Mouse (Mus musculus): ENCODE results near the gene Stx2.
A peak's percentile ranks its signal among the peaks of the same experiment; 100 is the strongest.
"Not testable (repeated sequence)": the region's sequence is repeated elsewhere in the genome, so short reads cannot be mapped to it uniquely, and the experiment has no call there.

Gene Stx2

DNA sequence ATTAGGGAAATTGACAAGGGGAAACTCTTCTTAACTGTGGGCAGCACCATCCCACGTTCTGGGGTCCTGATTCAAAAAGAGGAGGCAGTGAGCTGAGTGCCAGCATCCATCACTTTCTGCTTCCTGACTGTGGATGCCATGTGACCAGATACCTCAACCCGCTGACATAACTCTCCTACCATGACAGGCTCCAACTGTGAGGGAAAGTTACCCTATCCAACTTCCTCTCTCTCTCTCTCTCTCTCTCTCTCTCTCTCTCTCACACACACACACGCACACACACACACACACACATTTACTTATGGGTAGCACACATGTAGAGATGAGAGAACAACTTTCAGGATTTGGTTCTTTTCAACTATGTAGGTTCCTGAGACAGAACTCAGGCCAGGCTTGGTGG lies 1.2 kb upstream of the Stx2 start:
- no peak for DNase-seq (ENCODE audit: low read depth)

DNA sequence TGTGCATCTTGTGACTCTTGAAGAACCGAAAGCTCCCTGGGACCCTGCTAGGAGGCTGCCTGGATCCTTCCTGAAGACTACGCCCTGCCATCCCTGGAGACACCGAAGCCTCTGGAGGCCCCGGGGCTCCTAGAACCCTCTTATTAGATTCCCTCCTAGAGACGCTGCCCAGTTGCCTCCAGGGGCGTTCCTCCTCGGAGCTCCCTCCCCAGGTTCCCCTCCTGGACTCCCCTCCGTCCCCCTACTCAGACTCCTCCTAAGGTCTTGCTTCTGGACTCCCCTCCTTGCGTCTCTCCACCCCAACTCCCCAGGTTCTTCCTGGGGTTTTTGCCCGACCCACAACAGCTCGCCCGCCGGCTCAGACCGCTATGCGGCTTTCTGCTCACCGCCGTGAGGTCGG lies 366 bp downstream of the Stx2 start:
- no peak for DNase-seq (ENCODE audit: low read depth)

DNA sequence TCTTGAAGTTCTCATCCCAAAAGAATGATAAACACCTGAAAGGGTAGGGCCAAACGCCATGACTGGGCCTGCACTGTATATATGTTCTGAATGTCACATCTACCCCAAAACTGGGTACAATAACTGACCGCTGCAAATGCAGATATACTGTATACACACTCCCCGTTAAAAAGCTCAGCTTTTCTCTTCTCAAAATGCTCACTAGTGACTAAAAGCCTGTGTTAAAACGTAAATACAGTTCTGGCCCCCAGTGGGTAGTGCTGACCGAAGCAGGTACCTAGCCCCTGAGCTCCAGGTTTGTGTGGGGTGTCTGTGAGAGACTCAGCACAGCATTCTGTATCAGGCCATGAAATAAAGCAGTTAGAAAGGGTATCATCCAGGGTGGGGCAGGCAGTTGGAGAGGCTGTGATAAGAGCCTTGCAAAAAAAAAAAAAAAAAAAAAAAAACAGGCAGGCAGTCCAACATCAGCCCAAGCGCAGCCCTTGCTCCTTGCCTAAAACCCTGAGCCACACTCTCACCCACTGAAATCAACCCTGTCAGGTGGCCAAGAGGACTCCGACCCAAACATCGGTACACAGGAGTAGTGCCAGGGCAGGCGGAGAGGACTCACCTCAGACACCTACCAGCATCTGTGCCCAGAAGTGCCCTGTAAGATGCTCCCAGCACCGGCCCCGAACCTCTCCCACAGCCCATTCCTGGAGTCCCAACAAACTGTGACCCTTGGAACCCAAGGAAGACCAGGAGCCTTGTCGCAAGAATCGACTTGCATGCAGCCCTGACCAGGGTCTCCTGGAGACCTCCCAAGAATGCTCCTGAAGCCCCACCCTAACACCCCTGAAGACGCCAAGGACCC lies 1.0 kb downstream of the Stx2 start:
- DNase-seq (ENCODE audit: low read depth), result no peak

DNA sequence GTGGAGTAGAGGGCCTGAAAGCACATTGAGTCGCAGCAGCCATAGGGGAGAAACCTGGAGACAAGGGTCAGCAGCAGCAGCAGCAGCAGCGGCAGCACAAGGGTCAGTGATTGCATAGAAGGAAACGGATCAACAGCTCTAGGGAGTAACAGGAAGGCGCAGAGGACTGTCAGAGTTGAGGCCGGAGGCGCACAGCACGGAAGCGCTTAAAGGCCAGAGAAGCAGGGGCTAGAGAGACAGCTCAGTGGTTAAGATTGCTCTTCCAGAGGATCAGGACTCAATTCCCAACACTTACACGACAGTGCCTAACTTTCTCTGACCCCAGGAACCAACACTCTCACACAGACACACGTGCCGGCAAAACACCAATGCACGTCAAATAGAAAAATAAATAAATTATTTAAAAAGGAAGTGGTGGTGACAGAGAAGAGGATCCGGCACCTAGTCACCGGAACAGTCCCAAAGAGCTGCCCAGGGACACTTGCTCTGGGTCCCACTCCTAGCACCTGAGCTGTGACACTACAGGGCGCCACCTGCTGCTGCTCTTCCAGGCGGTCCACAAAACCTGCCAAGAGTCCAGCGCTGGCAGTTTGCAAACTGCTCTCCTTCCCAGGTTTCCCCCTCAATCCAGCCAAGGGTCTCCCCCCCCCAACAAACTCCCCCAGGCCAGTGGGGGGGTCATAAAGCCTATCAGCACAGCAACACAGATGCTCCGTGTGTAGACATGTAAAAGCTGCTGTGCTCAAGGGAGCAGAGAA lies 2.2 kb downstream of the Stx2 start:
- no peak for DNase-seq (ENCODE audit: low read depth)

DNA sequence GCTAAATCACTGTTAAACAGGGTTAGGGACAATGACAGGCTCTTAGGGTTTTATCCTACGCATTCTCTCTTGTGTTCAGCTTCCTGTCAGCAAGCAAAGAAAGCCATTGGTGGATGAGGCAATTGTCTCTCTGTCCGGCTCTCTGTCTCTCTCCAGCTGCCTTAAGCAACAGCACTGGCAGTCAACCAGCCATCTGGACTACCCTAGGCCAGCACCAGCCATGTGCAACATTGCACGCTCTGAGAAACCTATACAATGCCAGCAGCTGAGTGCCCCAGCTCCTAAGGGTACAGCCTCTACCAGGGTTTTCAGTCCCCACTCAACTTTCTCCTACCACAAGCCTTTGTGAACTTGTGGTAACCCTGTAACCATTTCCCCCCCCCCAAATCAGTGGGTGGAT lies 3.0 kb downstream of the Stx2 start:
- no peak for DNase-seq (ENCODE audit: low read depth)

DNA sequence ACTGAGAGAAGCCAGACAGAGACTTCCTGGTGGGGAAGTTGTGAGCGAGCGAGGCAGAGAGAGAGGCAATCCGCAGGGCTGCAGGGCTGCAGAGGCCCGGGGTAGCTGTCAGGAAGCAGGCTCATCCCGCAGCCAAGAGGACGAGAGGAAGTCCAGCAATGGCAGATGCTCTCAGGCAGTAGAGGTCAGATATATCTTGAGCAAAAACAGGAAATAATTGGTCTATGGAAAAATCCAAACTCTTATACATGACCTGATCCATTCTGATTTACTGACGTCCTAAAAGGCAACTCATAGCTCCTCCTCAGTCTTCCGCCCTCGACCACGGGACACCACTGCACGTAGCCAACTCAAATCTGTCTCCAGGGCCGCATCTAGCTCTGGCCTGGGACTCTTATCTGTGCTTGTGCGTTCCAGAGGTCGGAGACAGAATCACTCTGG lies 5.8 kb downstream of the Stx2 start:
- DNase-seq (ENCODE audit: low read depth), result no peak

DNA sequence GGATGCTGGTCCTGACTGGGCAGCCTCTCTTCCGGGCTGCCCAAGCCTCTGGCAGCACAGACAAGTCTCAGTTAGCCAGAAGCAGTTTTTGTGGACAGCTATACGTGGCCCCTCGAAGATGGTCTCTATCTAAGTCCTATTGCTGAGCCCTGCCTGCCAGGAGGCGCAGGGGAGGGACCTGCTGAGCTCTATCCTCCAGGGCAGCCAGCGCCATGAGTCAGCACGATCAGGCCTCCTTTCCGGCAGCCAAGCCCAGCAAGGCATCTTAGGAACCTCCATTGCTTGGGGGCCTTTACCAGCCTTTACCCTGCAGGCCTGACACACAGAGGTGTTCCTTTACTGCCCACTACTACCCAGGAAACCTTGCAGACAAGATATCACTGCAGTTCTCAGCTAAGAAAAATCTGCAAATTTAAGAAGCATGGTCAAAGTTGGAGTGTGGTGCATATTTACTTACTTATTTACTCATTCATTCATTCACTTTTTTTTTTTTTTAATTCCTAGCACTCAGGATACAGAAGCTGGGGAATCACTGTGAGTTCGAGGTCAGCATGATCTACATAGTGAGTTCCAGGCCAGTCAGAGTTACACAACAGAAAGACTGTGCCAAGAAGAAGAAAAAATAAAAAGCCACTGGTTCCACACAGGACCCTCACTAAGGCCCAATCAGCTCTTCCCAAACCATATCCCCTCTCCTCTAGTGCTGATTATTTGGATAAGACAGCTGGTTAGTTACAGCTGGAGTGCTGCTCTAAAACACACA lies 7.5 kb downstream of the Stx2 start:
- no peak for DNase-seq (ENCODE audit: low read depth)

DNA sequence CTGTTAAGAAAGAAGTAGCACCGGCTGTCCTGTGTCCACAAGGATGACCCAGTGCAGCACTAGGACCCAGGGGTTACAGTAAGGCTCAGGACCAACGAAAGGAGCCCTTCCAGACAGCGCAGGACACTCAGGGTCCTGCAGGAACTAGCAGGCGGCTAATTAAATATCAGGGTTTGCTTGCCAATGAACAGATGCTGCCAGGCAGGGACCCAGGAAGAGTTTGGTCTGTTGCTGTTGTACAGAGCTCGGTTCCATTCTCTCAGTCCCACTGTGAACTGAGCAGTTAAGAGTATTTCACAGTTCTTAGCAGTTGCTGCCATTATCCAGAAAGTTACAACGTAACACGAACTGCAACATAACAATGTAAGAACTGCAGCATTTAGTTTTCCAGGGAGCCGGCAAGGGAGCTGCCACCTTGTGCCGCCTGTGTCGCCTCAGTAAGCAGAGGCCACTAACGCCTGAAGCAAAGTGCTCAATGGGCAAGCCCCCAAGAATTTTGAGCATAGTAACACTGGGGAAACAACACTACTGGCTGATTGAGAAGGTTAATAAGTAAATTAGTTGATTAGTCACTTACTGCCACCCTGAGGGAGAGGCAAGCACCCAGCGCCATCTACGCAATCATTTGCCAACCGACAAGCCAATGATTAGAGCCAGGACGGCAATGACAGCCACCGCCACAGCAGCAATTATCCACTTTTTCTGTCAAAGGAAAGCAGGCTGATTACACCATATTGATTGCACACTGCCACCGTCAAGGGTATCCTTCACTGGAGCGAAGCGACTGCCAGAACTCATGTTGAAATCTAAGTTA lies 21.0 kb downstream of the Stx2 start:
- DNase-seq (ENCODE audit: low read depth), result no peak

DNA sequence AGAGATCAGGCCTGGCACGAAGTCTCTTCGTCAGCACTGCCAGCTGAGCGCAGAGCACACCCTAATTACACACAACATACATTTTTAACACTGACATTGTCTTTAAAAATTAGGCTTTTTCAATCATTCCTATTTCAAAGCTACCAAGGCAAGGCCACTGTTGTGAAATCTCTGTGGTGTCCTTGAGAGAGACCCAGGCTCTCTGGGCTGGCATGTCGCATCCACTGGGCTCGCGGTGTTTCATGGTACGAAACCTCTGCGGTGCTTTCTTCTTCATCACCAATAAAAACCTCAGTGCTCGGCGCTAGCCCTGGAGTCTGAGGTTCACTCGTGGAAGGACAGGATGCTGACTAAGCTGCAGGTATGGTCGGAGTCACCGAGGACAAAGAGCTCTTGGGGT lies 22.4 kb downstream of the Stx2 start:
- DNase-seq (ENCODE audit: low read depth), result no peak

DNA sequence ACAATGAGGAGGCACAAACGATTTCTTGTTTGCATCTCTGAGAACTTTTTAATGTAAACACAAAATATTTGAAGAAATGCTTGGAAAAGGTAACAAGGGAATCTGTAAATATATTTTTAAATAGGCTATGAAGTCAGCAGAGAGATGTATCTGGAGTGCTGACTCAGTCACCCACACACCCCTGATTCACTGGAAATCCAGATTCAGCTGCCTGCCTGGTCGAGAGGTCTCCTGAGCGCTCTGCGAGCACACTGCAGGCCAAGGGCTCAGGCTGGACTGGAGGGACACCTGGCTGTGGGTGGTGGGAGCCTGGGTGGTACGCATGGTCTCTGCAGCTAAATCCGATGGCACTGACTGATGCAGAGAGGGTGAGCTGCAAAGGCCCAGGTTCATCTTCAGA lies 23.8 kb downstream of the Stx2 start:
- no peak for DNase-seq (ENCODE audit: low read depth)

DNA sequence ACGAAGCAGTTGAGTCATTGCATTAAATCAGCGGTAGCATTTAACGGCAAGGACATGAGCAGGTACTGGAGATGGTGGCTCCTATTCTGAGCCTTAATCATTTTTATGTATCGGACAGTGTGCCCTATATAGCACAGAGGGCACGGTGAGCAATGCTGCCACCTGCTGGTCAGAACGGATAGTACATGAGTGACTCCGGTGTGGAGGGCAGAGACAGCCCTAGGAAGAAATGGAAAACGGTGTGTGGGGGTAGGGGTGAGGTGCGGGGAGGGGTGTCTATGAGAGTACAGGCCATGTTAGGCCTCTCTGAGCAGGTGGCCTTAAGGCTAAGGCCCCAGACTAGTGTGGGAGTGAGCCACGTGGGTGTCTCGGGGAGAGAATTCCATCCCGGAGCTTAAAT lies 26.8 kb downstream of the Stx2 start:
- no peak for DNase-seq (ENCODE audit: low read depth)

DNA sequence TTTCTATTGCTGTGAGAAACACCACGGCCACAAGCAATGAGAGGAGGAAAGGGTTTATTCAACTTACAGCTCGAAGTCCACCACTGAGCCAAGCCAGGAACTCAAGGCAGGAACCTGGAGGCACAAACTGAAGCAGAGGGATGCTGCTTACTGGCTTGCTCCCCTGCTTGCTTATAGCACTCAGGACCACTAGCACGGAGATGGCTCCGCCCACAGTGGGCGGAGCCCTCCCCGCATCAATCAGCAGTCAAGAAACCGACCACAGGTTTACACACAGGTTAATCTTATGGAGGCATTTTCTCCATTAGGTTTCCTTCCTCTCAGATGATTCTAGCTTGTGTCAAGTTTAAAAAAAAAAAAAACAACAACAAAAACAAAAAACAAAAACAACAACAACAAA lies 27.5 kb downstream of the Stx2 start:
- no peak for DNase-seq (ENCODE audit: low read depth)

DNA sequence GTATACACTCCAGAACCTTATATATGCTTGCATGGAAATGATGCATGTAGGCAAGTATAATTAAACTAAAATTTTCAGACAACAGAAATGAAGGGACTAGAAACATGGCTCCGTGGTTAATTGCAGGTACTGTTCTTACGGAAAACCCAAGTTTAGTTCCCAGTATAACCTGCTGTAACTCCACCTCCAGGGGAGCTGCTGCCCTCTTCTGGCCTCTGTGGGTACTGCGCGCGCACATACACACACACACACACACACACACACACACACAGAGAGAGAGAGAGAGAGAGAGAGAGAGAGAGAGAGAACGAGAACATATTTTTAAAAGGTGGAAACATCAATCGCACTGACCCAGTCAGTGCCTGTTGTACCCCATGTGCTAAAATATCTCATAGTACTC lies 29.4 kb downstream of the Stx2 start:
- no peak for DNase-seq (ENCODE audit: low read depth)

DNA sequence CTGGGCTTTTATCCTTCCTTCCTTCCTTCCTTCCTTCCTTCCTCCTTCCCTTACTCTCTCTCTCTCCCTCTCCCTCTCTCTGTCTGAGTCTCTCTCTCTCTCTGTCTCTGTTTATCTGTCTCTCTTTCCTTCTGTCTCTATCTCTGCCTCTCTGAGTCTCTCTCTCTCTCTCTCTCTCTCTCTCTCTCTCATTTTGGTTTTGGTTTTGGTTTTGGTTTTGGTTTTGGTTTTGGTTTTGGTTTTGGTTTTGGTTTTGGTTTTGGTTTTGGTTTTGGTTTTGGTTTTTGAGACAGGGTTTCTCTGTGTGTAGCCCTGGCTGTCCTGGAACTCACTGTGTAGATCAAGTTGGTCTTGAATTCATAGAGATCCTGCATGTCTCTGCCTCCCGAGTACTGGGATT lies 30.9 kb downstream of the Stx2 start:
- DNase-seq (ENCODE audit: low read depth), result not testable (repeated sequence)

DNA sequence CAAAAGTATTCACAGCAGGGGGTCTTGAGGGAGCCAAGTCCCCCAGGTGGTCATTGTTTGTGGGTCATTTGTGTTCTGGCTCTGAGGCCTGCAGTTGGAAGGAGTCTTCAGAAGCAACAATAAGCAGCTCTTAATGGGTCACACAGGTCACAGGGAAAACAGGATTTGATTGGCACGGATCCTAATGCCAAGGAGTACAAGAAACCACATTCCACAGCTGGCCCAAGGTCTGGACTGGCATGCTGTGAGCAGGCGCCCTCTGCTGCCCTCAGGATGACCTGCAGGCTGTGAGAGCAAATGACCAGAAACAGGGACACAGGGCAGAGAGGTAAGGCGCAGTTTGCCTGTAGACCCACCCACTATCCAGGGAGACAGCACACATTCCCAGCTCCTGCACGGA lies 32.1 kb downstream of the Stx2 start:
- DNase-seq (ENCODE audit: low read depth), result no peak

DNA sequence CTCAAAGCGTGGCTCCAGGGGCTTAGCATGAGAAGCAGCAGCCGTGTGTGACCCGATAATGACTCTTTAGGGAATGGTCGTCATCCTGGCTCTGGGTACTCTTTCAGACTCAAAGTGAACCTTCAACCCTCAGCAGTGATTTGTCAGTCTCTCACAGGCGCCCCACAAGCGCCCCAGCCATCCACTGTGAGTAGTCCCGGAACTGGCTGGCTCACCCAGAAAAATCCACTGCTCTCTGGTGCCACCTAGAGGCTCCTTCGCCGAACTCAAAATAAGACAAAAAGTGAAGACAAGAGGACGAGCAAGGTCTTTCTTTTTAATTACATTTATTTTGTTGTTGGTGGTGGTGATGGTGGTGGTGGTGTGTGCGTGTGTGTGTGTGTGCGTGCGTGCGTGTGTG lies 37.1 kb downstream of the Stx2 start:
- DNase-seq (ENCODE audit: low read depth), result peak; percentile 56

DNA sequence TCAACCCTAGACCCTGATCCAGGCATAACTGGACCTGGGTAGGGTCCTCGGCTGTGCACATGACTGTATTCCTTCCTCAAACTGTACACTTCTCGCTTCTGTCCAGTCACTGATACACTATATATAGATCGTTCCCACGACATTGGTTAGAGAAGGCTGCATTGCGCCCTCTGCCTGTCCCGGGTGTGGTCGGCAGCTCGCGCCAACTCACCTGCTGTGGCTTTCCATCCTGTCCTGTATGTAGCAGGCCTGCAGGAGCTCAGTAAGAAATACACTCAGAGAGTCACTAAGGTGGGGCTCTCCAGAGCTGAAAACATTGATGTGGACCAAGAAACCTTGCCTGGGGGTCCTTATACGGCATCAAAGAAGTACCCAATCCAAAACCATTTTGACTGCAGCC lies 37.5 kb downstream of the Stx2 start:
- DNase-seq (ENCODE audit: low read depth), result no peak

DNA sequence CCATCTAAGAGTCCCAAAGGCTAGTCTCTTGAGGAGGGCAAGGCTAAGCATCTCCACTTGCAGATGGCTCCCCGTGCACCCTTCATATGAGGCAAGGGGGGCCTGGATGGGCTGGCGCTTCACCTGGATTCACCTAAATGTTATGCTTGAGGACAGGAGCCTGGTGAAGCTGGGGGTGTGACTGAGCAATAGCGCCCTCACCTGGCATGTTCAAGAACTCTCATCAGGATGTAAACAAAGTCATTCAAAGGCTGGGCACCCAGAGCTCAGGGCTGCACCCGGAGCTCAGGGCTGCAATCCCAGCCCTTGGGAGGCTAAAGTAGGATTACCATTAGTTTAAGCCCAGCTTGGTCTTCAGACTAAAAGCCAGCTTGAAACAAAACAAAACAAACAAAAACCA lies 44.0 kb downstream of the Stx2 start:
- DNase-seq (ENCODE audit: low read depth), result no peak

DNA sequence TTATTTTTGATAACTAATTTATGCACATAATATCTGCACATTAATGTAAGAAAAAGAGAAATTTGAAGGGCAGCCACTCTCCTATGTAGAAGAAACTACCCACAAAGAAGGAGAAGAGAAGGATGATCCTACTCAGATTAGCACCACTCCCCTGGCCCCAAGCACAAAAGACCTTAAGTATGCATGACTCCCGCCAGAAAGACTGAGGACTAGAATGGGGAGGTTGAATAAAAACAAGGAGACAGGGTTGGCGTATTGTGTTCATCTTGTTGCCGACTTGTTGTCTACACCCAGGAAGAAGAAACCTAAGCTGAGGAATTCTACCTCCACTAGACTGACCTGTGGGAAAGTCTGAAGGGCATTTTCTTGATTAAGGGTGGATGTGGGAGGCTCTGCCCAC lies 49.5 kb downstream of the Stx2 start:
- no peak for DNase-seq (ENCODE audit: low read depth)

DNA sequence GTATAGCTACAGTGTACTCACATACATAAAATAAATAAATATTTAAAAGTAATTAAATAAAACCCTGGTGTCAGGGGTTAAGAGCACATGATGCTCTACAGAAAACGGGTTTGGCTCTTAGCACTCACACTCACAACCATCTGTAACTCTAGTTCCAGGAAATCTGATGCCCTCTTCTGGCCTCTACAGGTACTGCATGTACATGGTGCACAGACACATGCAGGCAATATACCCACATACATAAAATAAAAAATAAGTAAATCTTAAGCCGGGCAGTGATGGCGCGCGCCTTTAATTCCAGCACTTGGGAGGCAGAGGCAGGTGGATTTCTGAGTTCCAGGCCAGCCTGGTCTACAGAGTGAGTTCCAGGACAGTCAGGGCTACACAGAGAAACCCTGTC lies 54.0 kb downstream of the Stx2 start:
- not testable (repeated sequence) for DNase-seq (ENCODE audit: low read depth)

DNA sequence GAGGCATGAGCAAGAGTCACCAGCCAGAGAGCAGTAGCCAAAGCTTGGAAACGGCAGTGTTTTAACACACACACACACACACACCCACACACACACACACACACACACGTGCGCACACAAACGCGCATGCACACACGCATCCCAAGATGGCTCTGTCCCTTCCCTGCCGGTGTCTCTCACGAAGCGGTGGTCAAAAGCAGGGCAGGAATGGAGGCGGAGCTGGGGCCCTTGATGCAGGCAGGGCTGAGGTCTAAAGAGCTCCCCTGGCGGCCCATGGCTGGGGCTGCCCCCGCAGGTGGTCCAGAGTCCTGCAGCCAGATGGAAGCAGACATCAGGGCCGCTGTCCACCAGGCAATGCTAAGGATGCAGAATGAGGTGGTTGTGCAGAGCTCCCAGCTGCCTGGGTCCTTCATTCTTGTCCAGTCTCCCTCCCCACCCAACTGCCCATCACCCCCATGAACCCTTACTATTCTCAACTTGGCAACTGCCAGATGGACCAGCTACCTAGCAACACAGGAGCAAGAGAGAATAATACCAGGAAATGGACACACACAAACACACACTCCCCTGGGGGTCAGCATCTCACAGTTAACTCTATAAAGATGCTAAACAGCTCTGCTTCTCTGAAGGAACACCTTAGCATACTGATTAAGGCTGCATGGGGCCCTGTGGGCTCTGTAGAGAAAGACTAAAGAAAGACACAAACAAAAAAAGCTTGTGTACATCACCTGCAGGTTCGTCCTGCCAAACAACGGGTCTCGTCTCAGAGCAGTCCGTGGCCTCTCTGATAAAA lies 54.9 kb downstream of the Stx2 start, which contains the start of gene Rimbp2:
Gene Rimbp2 (minus strand): TSS at position 209 of the 793 bp plus-strand sequence.
- DNase-seq (ENCODE audit: low read depth), result no peak

All from c-Kit-positive CD71-positive TER-119-negative erythroid progenitor cells, embryonic 14.5 days (primary cell).